Mouse (Mus musculus): ENCODE data around the gene Atp2a2.

The Atp2a2 gene

DNA sequence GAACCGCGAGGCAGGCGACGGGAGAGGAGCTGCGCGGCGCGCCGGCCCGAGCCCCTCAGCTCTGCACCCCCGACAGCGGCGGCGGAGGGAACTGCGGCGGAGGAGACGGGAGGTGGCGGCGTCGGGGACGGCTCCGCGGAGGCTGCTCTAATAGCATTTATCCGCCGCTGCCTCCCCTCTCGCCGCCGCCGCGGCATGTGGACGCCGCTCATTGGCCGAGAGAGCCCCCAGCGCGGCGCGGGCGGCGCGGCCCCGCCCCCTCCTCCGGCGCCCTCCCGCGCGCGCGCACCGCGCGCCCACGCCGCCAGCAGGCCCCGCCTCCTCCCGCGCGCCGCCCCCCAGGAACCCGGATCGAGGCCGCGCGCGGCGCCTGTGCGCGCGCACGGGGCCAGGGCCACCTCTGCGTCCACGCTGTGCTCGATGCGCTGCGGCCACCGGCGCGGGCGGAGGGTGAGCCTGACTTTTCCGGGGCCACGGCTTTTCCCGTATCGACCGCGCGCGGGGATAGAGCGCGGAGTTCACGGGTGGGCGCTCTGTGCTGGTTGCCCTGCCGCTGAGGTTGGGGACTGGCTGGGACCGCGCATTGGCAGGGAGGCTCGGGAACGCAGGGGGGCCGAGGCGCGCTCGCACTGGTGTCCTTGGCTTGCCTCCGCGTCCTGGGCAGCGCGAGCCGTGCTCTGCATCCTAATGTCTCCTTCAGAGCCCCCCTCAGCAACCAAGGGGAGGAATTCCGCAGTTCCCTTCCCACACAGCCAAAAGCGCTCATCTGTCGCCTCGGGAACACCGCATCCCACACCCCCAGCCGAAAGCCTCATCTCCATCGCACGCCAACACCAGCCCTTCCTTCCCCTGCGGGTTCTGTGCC is at the start of gene Atp2a2:
Gene Atp2a2, minus strand, starts transcription at position 149 of the 865 bp plus-strand sequence.
- DNase-seq (ENCODE audit: low read depth, low spot score) = peak; percentile 96

DNA sequence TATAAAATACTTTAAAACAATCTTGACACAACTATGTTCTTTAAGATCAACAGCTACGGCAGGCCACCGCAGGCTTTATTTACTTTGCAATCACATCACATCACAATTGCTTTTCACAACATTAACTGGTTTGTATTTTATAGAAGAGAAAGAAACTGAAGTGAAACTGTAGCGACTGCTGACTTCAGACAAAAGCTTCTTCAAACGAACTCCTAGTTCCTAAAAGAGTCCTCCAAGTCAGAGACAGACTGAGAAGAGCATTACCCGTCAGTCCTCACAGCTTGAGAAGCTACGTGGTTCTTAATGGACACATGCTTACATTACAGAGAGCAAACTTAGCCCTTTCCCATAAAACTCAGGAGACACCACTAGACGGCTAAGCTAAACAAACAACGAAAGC is 48.4 kb upstream of the Atp2a2 start:
- no peak for DNase-seq (ENCODE audit: low read depth, low spot score)

DNA sequence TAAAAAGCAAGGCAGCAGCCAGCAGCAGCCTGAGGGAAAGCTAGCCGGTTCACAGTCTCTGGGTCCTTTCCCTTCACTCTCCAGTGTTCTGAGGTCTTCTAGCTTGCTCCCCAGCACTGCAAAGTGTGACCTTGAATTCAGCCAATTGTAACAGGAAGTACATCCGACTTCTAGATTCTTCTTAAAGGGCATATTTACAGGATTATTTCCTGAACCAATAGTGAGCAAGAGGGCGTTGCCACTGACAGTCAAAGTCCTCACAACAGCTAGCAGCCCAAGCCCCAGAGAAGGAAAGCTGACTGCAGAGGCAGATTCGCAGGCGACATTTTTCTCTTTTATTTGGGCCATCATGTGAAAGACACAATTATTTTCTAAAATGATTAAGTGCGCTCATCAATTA is 46.6 kb upstream of the Atp2a2 start:
- DNase-seq (ENCODE audit: low read depth, low spot score) = no peak

DNA sequence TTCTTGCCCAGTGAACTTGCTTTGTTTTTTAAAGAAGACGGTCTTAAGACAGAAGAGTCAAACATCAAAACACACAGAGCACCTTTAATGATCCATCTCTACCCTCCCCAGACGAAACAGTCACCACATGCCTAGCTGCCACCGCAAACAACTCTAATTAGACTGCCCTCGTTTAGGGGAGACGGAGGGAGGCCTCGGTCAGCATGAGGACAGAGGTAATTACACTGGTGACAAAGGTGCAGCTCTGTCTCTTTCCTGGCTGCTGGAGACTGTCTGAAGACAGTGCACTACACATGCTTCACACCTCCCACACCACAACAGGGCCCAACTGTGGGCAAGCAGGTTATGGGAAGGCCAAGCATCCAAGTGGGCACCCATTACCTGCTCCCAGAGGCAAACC is 45.8 kb upstream of the Atp2a2 start:
- DNase-seq (ENCODE audit: low read depth, low spot score) = no peak

DNA sequence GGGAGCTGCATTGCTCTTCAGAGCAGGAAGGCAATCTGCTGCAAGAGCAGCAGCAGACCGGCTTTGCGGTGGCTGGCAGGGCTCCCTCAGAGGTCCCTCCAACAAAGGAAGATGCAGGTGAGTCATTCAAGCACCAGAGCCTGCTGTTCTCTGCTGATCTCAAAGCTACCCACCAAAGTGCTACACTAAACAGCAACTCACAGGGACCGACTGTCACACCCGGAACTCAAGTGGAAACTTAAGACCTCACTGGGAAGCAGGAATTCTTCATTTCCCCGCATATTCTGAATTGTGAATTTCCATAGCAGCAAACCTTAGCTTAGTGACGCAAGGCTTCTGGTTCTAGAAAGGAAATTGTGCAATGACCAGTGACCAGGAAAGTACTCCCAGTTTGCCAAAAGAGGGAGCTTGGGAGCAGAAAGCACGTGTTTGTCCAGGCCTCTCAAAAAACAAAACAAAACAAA is 45.3 kb upstream of the Atp2a2 start:
- DNase-seq (ENCODE audit: low read depth, low spot score) = peak; percentile 92

DNA sequence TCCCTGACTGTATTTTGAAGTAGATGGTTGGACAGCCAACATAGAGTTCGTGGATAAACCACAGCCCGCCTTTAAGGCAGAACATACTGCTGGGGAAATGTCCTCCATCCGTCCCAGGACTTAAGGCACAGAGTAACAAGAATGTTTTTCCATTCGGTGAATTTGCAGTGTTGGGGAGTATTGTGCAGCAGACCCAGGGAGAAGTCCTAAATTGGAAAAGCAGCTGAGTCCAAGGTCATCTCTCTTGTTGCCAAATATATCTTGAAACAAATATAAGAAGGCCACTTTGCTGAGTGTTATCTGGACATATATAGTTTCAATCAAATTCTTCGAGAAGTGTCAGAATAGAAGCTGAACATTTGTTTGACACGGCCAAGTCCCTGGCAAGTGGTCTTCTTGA is 41.4 kb upstream of the Atp2a2 start:
- DNase-seq (ENCODE audit: low read depth, low spot score) = no peak

DNA sequence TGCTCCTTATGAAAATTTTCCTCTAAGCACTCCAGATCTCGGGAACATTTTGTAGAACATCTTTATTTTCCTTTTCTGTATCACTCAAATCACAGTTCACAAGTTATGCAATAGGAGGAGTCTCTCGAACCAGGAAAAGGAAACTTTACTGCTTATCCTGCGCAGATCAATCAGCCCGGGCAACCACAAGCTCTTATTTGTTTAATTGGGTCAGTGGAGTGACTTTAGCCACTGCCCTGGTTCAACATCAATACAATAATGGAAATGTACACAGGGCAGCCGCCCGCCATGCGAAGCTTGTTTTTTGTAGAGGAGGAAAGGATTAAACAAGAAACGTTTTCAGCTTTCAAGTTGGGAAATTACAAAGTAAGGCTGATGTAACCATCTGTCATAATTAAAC is 39.8 kb upstream of the Atp2a2 start:
- peak; percentile 36 for DNase-seq (ENCODE audit: low read depth, low spot score)

DNA sequence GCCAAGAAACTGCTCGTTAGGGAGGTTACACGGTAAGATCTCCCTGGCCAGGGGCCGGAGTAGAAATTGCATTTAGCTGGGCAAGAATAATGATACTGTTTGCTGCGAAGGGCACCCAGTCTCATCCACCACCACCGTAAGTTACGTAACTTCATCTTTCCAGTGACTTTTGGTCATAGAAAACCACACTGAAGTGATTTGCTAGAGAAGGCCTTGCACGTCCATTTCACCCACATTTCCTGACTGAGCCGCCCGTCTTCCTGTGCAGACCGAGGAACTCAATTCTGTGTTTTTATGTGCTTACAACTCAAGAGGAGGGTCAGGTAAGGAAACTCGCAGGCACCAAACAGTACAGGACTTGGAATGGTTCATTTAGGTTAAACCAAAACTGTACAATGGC is 36.1 kb upstream of the Atp2a2 start:
- DNase-seq (ENCODE audit: low read depth, low spot score) = no peak

DNA sequence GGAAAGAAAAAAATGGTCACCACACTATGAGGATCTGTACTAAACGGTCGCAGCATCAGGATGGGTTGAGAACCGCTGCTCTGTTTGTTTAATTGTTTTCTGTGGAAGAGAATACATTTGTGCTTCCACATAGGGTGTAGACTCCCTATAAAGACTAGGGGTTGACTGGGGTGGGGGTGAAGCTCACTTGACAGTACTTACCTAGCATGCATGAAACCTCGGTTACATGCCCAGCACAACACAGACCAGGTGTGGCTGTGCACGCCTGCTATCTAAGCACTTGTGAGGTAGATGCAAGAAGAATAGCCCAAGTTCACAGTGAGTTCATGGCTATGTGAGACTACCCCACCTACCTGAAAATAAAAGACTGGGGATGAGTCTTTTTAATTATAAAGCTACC is 35.6 kb upstream of the Atp2a2 start:
- no peak for DNase-seq (ENCODE audit: low read depth, low spot score)

DNA sequence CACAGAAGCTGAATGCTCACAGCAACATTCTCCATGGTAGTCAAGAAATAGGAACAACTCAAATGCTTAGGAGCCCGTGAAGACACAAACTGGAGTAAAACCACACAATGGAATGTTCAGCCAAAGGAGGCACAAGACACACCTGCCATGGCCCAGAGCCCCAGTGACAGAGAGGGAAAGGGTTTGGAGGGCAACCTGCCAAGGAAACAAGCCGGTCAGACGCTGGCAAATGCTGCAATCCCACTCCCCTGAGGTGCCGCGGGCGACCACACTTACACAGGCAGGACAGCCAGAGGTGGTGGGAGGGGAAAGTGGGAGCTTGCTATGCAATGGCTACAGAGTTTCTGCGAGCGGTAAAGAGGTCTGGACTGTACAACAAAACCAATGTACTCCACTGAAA is 31.9 kb upstream of the Atp2a2 start:
- no peak for DNase-seq (ENCODE audit: low read depth, low spot score)

DNA sequence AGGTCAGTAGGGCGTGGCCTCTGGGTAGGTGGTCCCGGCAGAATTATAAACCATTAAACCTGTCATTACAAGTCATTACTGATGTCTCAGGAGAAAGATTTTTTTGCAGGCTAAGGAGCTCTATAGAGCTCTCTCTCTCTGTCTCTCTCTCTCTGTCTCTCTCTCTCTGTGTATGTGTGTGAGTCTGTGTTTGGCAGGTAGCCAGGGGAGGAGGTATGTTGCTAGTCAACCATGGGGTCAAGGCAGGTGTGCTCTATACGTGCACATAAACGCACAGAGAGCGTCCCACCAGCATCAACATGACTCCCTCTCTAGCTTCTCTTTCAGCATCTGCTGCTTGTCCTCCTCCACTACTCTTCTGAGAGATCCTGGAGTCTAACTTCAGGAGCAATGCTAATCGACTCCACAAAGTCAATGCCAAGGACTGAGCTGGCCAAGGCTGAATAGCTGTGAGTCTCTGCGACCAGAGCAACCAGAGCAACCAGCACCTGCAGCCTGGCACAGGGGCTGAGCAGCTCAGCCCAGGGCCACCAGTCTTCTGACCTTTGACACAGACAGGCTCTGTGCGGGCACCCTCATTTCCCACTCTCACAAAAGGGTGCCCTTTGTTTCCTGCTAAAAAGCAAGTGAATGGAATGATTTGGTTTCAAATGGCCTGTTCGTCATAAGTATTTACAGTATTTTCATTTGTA is 28.0 kb upstream of the Atp2a2 start:
- no peak for DNase-seq (ENCODE audit: low read depth, low spot score)

DNA sequence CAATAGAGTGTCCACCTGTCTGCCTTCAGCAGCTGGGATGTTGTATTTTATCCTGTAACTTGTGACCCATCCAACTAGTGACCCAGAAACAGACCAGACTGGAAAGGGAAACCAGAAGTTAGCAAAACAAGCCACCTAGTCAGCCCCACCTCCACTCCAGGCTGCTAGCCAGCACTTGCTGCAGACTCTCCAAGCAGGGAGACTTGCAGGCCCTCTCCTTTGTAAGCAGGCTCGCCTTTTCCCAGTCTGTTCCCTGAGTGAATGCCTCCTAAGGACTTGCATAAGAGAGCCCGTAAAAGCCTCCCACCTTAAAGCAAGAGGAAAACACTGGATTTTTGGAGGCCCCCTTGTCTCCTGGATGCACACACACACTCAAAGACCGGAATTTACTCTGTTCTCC is 27.3 kb upstream of the Atp2a2 start:
- peak; percentile 77 for DNase-seq (ENCODE audit: low read depth, low spot score)

DNA sequence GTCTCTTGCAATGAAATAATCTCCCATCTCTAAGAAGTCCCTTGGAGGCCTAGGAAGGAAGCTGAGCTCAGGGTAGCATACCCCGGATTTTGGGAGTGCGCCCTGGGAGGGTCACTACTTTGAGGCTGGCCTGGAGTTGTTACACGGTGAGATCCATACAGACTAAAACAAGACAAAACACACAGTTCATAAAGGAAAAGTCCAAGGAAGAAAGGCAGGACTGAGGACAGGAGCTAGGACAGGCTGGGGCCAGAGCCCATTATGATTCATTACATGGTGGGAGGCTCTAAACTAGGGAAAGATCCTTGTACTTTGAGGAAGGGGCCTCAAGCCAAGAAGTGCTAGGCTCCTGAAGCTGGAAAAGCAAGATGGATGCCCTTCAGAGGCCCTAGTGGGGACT is 26.6 kb upstream of the Atp2a2 start:
- DNase-seq (ENCODE audit: low read depth, low spot score) = no peak

DNA sequence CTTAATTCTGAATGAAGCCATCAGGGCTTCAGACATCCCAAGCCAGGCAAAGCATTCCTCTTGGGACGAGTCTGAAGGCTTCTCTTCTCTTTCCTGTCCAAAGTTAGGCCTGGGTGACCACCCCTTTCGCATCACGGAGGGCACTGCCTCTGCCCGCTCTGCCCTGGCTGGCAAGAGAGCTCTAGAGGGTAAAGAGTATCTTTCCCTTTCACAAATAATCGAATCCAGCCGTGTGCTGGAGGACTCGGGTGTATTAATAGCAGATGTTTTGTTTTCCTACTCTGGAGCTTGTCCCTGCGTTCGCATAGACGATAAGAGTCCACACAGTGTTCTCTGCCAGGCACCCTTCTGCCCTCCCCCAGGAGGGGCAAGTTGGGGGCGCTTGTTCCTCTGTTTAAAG is 25.7 kb upstream of the Atp2a2 start:
- no peak for DNase-seq (ENCODE audit: low read depth, low spot score)

DNA sequence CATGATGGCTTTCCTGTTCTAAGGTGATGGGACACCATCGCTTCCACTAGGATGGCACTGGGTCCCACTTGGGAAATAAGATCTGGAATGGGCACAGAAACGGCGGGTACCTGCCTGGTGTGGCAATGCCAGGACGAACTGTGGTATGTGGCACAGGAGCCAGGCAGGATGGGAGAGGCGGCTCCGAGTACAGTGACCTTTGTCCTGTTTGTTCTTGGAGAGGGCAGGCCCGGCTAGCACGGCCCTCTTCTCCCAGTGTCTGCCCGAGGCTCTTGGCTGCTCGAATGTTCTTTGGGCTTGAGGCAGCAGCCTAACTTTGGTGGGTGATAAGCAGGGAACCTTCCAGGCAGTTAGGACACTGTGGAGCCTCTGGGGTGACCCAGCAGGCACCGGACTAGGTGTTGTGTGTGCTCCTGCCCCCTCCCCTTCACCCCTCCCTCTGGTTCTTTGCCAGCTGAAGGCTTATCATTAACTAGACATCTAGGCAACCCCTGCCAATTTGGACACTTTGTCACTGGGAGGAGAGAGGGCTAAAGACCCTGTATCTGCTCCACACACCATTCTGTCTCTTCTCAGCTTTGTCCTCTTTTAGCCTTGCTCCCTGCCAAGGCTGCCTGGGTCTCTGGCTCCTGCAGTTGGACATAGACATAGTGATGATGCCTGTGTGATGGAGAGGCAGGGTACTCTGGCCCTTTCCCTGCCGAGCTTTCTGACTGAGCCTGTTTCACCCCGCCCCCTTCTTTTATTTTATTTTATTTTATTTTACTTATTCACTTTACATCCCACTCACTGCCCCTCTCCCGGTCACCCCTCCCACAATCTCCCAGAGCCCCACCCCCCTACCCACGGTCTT is 25.1 kb upstream of the Atp2a2 start:
- no peak for DNase-seq (ENCODE audit: low read depth, low spot score)

DNA sequence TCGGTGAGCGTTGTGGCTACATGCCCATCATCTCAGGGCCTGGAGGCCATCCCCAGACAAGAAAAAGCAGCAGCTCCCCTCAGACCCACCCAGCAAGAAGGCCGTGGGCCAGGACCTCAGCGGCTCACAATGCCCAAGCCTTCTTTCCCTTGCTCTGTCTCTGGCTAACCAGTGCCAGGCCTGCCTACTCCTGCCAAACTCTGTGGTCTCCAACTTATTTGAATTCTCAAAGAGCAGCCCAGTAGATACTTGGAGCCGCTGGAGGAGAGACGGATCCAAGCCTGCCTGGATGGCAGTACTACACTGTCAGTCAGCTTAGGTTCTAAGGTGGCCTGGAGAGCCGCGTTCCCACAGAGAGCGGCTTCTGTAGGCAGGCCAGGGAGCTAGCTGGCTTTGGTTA is 24.4 kb upstream of the Atp2a2 start:
- peak; percentile 31 for DNase-seq (ENCODE audit: low read depth, low spot score)

DNA sequence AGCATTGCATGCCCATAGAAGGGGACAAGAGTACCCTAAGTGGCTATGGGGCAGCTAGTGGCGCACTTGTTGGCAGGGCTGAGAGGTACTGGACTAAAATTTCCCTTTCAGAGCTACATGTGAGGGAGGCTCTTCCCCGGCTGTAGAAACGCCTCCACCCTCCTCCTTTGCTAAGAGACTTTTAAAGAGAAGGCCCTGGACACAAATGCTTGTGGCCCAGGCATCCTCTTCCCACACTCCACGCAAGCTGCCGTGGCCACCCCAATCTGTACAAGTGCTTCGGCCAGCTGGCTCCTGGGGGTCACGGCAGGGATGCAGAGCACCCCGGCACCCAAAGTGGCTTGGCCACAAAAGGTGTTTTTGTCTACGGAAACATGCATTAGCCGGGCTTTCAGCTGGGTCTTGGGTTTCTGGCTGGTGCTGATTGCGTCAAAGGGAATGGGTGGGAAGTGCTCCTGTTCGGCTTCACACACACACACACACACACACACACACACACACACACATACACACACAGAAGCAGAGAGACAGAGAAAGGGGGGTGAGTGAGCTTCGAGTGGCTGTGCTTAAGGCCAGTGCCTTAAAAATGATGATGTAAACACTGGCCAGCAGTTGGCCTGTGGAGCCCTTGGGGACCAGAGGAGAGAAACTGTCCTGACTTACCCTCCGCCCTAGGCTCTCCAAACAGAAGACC is 23.4 kb upstream of the Atp2a2 start:
- peak; percentile 41 for DNase-seq (ENCODE audit: low read depth, low spot score)

DNA sequence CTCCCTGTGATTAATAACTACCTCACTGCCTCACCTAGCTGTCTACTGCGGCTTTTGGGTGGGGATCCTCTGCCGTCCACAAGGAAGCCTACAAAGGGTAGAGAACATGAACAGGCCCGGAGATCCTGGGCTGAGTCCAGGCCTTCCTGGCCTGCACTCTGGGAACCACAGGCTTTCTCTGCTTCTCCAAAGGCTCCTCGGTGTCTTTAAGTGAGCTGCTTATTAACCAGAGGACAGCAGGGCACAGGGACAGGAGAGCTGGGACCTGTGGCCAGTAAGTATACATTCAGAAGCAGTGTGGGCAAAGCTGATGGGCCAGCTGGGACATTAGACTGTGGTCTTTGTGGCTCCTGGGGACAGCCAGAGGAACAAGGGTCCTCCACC is 22.8 kb upstream of the Atp2a2 start:
- no peak for DNase-seq (ENCODE audit: low read depth, low spot score)

DNA sequence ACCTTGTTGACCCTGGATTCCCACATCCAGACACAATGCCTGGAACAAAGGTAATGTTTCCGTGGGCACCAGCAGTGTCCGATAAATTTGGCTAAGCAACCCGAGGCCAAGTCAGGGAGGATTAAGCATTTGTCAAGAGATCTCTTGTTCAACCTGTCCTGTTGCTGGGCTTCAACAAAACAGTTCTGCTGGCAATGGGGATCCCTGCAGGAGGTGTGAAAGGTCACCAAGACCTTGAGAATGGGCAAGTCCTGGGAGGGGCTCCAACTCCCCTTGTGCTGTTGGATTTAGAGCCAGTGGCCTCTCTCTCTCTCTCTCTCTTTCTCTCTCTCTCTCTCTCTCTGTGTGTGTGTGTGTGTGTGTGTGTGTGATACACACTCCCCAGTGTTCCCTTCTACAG is 22.2 kb upstream of the Atp2a2 start:
- DNase-seq (ENCODE audit: low read depth, low spot score) = no peak

DNA sequence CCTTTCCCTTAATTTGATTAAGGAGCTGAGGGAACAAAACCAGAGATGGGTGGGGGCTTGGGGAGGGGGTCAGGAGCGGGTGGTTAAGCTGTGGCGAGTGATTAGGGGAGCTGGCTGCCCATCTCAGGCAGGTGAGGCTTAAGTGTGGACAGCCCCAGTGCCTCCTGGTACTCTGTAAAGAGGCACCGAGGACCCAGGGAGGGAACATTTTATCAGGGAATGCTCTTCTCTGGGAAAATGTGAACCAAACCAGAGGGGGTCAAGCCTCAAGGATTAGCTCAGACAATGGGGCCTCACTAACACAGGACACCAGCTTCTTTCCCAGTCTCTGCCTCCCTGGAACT is 19.1 kb upstream of the Atp2a2 start:
- no peak for DNase-seq (ENCODE audit: low read depth, low spot score)

DNA sequence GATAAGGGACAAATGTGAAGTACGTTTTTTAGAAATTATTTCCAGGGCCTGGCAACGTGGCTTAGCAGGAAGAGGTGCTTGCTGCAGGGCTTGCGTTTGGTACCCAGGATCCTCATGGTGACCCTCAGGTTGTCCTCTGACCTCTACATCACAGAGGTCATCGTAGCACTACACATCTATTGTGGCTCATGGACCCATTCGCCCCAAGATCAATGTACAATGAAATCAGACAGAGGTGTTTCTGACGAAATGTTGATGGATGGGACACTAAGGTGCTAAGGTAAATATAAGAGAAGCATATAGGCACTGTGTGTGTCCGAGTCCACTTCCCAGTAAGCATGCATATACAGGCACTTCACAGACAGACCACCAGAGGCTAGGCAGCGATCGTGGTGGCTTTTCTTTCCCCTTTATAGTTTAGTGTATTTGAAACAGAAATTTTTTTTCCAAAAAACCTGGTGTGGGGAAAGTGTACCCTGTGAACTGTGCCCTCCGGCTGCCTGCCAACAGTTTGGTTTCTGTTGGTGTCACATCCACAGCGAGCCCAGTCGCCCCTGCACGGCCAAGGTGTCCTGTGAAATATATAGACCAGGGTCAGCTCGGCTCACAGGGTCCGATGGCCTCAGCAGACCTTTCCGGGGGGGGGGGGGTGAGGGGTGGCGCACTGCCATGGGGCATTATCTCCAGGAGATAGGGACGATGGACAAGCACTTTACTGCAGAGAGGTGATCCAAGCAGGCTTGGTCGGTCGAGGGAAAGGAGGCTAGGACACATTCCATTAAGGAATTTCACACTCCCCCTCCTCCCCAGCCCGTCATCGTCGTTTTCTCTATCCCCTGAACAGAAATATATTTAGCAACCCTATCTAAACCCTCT is 18.5 kb upstream of the Atp2a2 start:
- no peak for DNase-seq (ENCODE audit: low read depth, low spot score)
